Mouse (Mus musculus) bone marrow, adult 2 months (tissue): Measurements from ENCODE around the gene Cnga1.
A peak's percentile ranks its signal among the peaks of the same experiment; 100 is the strongest.

Experiments
- CTCF ChIP-seq: fragments of 200-500 bp; IDR thresholded peaks from 2 replicates; pipeline ENCODE4 v1.5.1; 2011; ENCODE audit warnings: low read length, control low read depth; ENCODE audit not compliant: control insufficient read depth, insufficient read depth
- POLR2A ChIP-seq: fragments of 200-500 bp; IDR thresholded peaks from 2 replicates; pipeline ENCODE4 v1.6.1; 2011; ENCODE audit warnings: low read depth, mild to moderate bottlenecking, control low read depth, low read length, borderline replicate concordance; ENCODE audit not compliant: control insufficient read depth

- peak; percentile 73; the same call in 1 of the 2 replicates for TF ChIP-seq POLR2A
- TF ChIP-seq CTCF: no peak
Observed at GRCm38 (mm10) chr5:72559544-72560049, 84.5 kb downstream of the Cnga1 start, which contains the start of gene Nfxl1.
